Mouse (Mus musculus) lung, embryonic 16.5 days (tissue): Measurements from ENCODE around the gene Yipf7. TPM values are rescaled to one million over a fixed set of nuclear protein-coding genes. Genes with fewer than 3 reads are reported as not detected.

Source experiments
- ATAC-seq: fragments of 200-750 bp; cut with Nextera tagmentation; 2 replicates; pipeline ENCODE4 v1.8.0; 2017; ENCODE audit warnings: low read depth, mild to moderate bottlenecking, moderate library complexity
- H3K27ac ChIP-seq: fragments of 300-500 bp; sonication (generic); 2 replicates; pipeline ENCODE4 v1.5.1; 2014; ENCODE audit warnings: mild to moderate bottlenecking, control low read depth, low read length
- H3K27me3 ChIP-seq: fragments of 300-500 bp; sonication (generic); 2 replicates; pipeline ENCODE4 v1.6.1; 2014; ENCODE audit warnings: low read depth, low read length, mixed read lengths; ENCODE audit not compliant: control insufficient read depth, insufficient read depth
- H3K36me3 ChIP-seq: fragments of 300-500 bp; sonication (generic); 2 replicates; pipeline ENCODE4 v1.6.1; 2014; ENCODE audit warnings: low read length; ENCODE audit not compliant: control insufficient read depth, insufficient read depth
- H3K4me1 ChIP-seq: fragments of 300-500 bp; sonication (generic); replicated peaks from 2 replicates; pipeline ENCODE4 v1.6.1; 2014; ENCODE audit warnings: low read length, mixed read lengths; ENCODE audit not compliant: control insufficient read depth, insufficient read depth
- H3K4me2 ChIP-seq: fragments of 300-500 bp; sonication (generic); 2 replicates; pipeline ENCODE4 v1.6.1; 2014; ENCODE audit warnings: low read depth, low read length, control low read depth
- H3K4me3 ChIP-seq: fragments of 300-500 bp; sonication (generic); 2 replicates; pipeline ENCODE4 v1.5.1; 2014; ENCODE audit warnings: mild to moderate bottlenecking, low read length, control low read depth
- H3K9ac ChIP-seq: fragments of 300-500 bp; sonication (generic); 2 replicates; pipeline ENCODE4 v1.6.1; 2014; ENCODE audit warnings: low read length, control low read depth
- H3K9me3 ChIP-seq: fragments of 300-500 bp; sonication (generic); 2 replicates; pipeline ENCODE4 v1.6.1; 2016; ENCODE audit warnings: low read length; ENCODE audit not compliant: control insufficient read depth
- WGBS: fragments of 180-500 bp; shearing (Covaris S2); extraction: QIAGEN DNeasy Blood & Tissue Kit; methylation state at CpG from one replicate; pipeline ENCODE4 v1.1.7; 2014; 5-methylcytosine and 5-hydroxymethylcytosine counted together
- polyA plus RNA-seq: library from polyadenylated mRNA; unstranded; fragments of >200 nt; fragmentation: Nextera tagmentation; extraction: Ambion mirVana; gene quantifications from 2 replicates; pipeline ENCODE4 v1.2.1, GENCODE M21; 2015

Gene Yipf7
- 0.60 and 0.68 TPM in 2 replicates for polyA plus RNA-seq

DNA sequence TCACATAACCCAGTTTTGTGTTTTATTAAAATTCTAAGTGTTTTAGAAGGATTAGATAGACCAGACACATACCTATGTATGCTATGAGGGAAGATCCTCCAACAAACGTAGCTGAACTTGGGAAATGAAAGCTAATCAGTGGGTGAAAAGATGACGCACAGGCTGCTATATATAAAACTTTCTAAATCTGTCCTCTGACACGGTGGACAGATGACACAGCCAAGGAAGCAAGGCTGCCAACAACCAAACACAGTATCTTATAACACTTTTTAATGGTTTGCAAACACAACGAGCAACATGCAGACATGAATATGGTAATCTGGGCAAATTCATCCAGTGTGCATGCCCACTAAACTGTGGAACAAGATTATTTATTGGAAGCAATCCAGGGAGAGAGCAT lies at the start of gene Yipf7:
Yipf7 (minus strand) TSS at position 160 of the 400 bp plus-strand sequence.
- Histone ChIP-seq H3K27me3 (no peaks in the 10 kb centered on the region), H3K4me1 (no peaks in the 10 kb centered on the region), H3K9ac (no peak within 1 kb of the TSS), H3K27ac (no peak within 1 kb of the TSS), H3K4me3 (no peak within 1 kb of the TSS), H3K36me3 (no peaks in the 10 kb centered on the region), H3K4me2 (no peak within 1 kb of the TSS), H3K9me3 (no peaks in the 10 kb centered on the region)
- 50% methylated on average over 4 of the region's 4 CpGs for WGBS
- ATAC-seq: no peak

GRCm38 (mm10) chr5:69591640-69592461 lies 49.4 kb upstream of the Yipf7 start, which contains the start of gene Gnpda2:
TSS of gene Gnpda2 (minus strand) at chr5:69592340.
- Histone ChIP-seq H3K4me3 (peak within 1 kb of the TSS; percentile 69), H3K4me1 (peaks cover 4% of the 10 kb centered on the region; the same call in 1 of the 2 replicates), H3K27ac (peak within 1 kb of the TSS; percentile 59; the same call in 1 of the 2 replicates), H3K36me3 (no peaks in the 10 kb centered on the region), H3K4me2 (peak within 1 kb of the TSS; percentile 81), H3K27me3 (no peaks in the 10 kb centered on the region), H3K9ac (peak within 1 kb of the TSS; percentile 84), H3K9me3 (no peaks in the 10 kb centered on the region)
- ATAC-seq: peak; percentile 98
- 3% methylated on average over 42 of the region's 42 CpGs for WGBS

GRCm38 (mm10) chr5:69557404-69557935 lies 15.0 kb upstream of the Yipf7 start:
- peak overlapping the region; percentile 61; the same call in 1 of the 2 replicates for H3K27ac ChIP-seq
- H3K27me3 ChIP-seq: no peaks in the 10 kb centered on the region
- H3K4me2 ChIP-seq: peak overlapping the region; percentile 73
- H3K4me1 ChIP-seq: peaks cover 2% of the 10 kb centered on the region
- no peaks in the 10 kb centered on the region for H3K9me3 ChIP-seq
- H3K9ac ChIP-seq: peak overlapping the region; percentile 98
- ATAC-seq: no peak
- peak overlapping the region; percentile 97 for H3K4me3 ChIP-seq
- WGBS: 6% methylated on average over 16 of the region's 16 CpGs
- H3K36me3 ChIP-seq: 0 out of 2 replicates have a peak, but pooled peaks cover 4% of the 10 kb centered on the region

- H3K4me3 ChIP-seq: peak within 1 kb of the TSS; percentile 97
- no peaks in the 10 kb centered on the region for H3K9me3 ChIP-seq
- no peaks in the 10 kb centered on the region for H3K27me3 ChIP-seq
- peak within 1 kb of the TSS; percentile 61; the same call in 1 of the 2 replicates for H3K27ac ChIP-seq
- H3K4me2 ChIP-seq: peak within 1 kb of the TSS; percentile 73
- under 1% methylated on average over 72 of the region's 72 CpGs for WGBS
- peak within 1 kb of the TSS; percentile 98 for H3K9ac ChIP-seq
- peak; percentile 95 for ATAC-seq
- H3K4me1 ChIP-seq: peaks cover 2% of the 10 kb centered on the region
- H3K36me3 ChIP-seq: 0 out of 2 replicates have a peak, but pooled peaks cover 2% of the 10 kb centered on the region
Observed at GRCm38 (mm10) chr5:69556628-69557403, 14.4 kb upstream of the Yipf7 start, which contains the start of gene Guf1. TSS of gene Guf1 (plus strand) at chr5:69556923.

DNA sequence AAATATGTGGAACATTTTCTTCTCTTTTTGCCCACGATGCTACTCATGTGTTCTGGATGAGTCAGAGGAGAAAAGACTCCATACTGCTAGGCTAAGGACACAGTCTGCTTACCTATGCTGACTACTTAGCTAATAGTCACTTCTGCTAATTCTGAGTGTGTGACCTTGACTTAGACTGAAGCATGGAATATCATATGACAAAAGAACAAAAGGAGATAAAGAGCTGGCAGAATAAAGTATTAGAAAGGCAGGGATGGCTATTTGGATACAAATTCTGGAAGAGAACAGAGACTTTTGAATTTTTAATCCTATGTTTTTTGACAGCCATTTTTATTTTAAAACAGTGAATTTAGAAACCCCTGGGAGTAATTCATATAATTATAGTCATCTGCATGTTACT lies 768 bp downstream of the Yipf7 start:
- no peak for ATAC-seq
- 79% methylated on average over 1 of the region's 1 CpGs for WGBS

GRCm38 (mm10) chr5:69523944-69524343 lies 18.5 kb downstream of the Yipf7 start:
- no peak for ATAC-seq
- Histone ChIP-seq H3K4me2 (no peak overlapping the region), H3K4me3 (no peak overlapping the region)

More for the DNA sequence above, 768 bp downstream of the Yipf7 start:
- Histone ChIP-seq H3K4me1 (no peaks in the 10 kb centered on the region), H3K9me3 (no peaks in the 10 kb centered on the region), H3K27ac (no peak overlapping the region), H3K36me3 (no peaks in the 10 kb centered on the region), H3K4me2 (no peak overlapping the region), H3K27me3 (no peaks in the 10 kb centered on the region), H3K9ac (no peak overlapping the region), H3K4me3 (no peak overlapping the region)

DNA sequence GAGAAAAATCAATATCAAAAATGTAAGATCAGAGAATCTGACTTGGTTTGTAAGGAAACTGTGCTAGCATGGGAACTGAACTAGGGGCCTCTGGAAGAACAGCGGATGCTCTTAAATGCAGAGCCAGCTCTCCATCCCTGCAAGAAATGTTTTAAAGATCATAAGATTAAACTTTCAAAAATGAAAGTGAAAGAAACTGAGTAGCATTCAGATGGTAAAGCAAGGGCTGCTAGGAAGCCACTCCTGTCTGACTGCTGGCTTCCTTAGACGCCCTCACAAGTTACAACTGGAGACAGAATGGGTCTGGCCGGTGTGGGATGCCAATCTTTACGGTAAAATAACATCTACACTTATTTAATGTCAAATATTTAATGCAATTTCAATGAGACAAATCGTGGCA lies 20.4 kb downstream of the Yipf7 start:
- Histone ChIP-seq H3K9ac (no peak overlapping the region), H3K27me3 (no peaks in the 10 kb centered on the region), H3K27ac (no peak overlapping the region), H3K9me3 (no peaks in the 10 kb centered on the region), H3K4me3 (no peak overlapping the region), H3K4me1 (no peaks in the 10 kb centered on the region), H3K4me2 (no peak overlapping the region), H3K36me3 (no peaks in the 10 kb centered on the region)
- no peak for ATAC-seq
- 63% methylated on average over 5 of the region's 5 CpGs for WGBS

More at GRCm38 (mm10) chr5:69523944-69524343, 18.5 kb downstream of the Yipf7 start:
- Histone ChIP-seq H3K9me3 (no peaks in the 10 kb centered on the region), H3K27me3 (no peaks in the 10 kb centered on the region), H3K36me3 (no peaks in the 10 kb centered on the region), H3K9ac (no peak overlapping the region), H3K4me1 (no peaks in the 10 kb centered on the region), H3K27ac (no peak overlapping the region)

- Histone ChIP-seq H3K4me1 (no peaks in the 10 kb centered on the region), H3K4me2 (no peak overlapping the region), H3K36me3 (no peaks in the 10 kb centered on the region), H3K27me3 (no peaks in the 10 kb centered on the region), H3K27ac (no peak overlapping the region), H3K9ac (no peak overlapping the region), H3K9me3 (no peaks in the 10 kb centered on the region), H3K4me3 (no peak overlapping the region)
- no peak for ATAC-seq
- 34% methylated on average over 7 of the region's 7 CpGs for WGBS
Observed at GRCm38 (mm10) chr5:69520661-69521278, 21.7 kb downstream of the Yipf7 start.
